Mouse (Mus musculus) thymus, adult 2 months (tissue): ENCODE results near the gene Zfhx3.

ENCODE experiments used
- CTCF ChIP-seq: fragments of 200-500 bp; IDR thresholded peaks from 2 replicates; pipeline ENCODE4 v1.5.1; 2012; ENCODE audit warnings: mild to moderate bottlenecking, control low read depth, low read length, moderate library complexity, borderline replicate concordance; ENCODE audit not compliant: control insufficient read depth, poor library complexity, insufficient read depth; ENCODE audit errors: extremely low read depth
- POLR2A ChIP-seq: fragments of 200-500 bp; IDR thresholded peaks from 2 replicates; pipeline ENCODE4 v1.6.1; 2012; ENCODE audit warnings: mild to moderate bottlenecking, low read length, control low read depth, moderate library complexity; ENCODE audit not compliant: control insufficient read depth, poor library complexity, insufficient read depth; ENCODE audit errors: extremely low read depth

- TF ChIP-seq CTCF = no peak
- no peak for TF ChIP-seq POLR2A
These were observed 695.4 kb downstream of the Zfhx3 start for GRCm38 (mm10) chr8:108637887-108638286.
